Mouse (Mus musculus): Measurements from ENCODE around the gene Nlrp5.
"Not testable (repeated sequence)": the region's sequence is repeated elsewhere in the genome, so short reads cannot be mapped to it uniquely, and the experiment has no call there.

Nlrp5 gene

GRCm38 (mm10) chr7:23385589-23385988 lies at the start of gene Nlrp5:
Gene Nlrp5 (plus strand): TSS chr7:23385889.
- DNase-seq: no peak

- not testable (repeated sequence) for DNase-seq
These were observed 27.4 kb upstream of the Nlrp5 start for GRCm38 (mm10) chr7:23358311-23358710.

DNA sequence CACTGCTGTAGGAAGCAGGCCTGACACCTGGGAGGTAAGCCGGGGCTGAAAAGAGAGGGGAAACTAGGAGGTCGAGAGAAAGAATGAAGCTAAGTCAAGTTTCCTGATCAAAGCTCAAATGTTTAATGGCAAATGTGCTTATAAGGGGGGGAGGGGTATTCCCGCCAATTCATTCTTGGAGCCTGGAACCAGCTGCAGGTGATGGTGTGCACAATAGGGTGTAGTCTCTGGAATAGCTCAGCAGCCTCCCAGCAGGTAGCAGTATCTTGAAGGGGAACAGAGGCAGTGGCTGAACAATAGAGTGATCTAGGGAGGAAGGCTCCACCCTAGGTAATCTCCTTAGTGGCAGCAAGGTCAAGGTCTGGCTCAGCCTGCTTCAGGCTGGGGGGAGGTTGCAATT lies 84.5 kb downstream of the Nlrp5 start:
- not testable (repeated sequence) for DNase-seq

DNA sequence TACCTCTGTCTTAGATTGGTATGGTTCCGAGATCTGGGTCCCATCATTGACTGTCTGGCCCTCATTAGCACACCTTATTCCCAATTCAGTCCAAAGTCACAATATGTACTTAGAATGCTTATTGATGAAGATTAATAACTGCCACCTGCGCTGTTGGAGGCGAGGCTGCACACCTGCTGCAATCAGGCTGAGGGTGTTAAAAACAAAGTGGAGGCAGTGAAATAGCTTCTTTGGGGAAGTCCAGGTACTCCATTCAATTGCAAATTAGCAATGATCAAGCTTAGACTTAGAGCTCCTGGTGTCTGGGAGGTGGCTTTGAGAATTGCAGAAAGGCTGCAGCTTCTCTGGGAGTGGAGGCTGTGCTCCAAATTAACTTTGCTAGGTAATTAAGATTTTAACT lies 85.1 kb downstream of the Nlrp5 start:
- DNase-seq: not testable (repeated sequence)

GRCm38 (mm10) chr7:23472886-23473285 lies 87.2 kb downstream of the Nlrp5 start:
- not testable (repeated sequence) for DNase-seq
